Mouse (Mus musculus) spleen, embryonic (tissue): ENCODE data around the gene St3gal6.

Source experiments
- CTCF ChIA-PET: fragments of 350-600 bp; sonication (Branson Sonifier 250); formaldehyde crosslinking; loops from one replicate; lab custom pipeline; 2022; lab: Charles Lee

St3gal6 gene

DNA sequence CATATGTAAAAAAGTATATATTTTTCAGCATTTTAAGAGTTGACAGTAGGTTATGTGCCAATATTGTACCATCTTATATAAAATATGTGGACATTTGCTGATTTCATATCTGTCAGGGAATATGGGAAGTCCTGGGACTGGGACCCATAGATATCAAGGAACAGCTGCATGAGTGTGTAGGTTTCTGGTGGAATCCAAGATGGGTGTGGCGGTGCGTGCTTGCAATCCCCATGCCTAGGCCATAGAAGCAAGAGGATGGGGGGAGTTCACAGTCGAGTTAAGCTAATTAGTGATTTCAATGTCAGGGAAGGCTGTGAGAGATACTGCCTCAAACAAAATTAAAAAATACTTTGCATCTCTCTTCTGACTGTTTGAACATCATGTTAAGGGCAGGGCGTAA is 75.0 kb downstream of the St3gal6 start:
- CTCF ChIA-PET: no interaction called here

DNA sequence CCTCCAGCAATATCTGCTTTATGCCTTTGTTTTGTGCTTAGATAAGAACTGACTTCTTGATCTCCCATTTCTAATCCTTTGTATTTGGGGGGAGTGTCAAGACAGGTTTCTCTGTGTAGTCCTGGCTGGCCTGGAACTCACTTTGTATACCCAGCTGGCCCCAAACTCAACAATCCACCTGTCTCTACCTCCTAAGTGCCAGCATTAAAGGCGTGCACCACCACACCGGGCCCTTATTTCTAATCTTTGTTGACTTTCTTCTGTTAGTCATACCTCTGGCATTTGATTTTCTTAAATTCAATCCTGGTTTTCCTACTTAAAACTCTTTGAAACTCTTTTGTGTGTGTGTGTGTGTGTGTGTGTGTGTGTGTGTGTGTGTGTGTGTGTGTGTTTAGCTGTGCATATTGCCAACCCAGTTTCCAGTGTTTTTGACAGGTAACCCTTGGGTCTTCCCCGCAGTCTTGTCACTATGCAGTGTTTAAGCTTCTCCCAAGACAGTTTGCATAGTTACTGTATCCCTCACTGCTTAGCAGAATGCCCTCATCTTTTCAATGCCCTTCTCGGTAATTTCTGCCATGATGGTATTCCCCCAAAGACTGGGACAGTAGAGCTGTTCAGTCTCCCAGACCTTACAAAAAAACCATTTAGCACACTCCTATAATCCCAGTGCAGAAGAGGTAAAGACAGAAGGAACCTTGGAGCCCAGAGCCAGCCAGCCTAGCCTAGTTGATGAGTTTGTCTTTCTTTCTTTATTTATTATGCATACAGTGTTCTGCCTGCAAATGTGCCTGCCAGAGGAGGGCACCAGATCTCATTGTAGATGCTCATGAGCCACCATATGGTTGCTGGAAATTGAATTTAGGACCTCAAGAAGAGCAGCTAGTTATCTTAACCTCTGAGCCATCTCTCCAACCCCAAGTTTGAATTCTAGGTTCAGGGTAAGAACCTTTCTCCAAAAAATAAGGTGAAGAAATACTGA is 77.5 kb downstream of the St3gal6 start:
- CTCF ChIA-PET: no interaction called here

DNA sequence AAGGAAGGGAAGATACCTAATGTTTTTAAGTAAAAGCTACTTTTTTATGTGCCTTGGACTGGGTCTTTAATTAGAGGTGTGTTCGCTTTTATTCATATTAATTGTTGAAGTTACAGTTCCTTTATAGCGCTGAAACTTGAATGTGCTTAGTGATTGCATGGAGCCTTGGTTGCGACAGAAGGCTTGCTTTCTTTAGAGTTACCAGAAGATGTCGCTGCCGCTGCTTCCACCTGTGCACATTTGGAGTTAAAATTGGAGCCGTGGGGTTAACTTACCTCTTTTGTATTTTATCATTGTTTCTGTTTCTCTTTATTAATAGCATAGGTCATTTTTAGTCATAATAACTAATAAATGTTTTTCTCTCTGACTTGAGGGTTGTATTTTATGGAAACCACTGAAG is 79.3 kb downstream of the St3gal6 start:
- CTCF ChIA-PET: no interaction called here

DNA sequence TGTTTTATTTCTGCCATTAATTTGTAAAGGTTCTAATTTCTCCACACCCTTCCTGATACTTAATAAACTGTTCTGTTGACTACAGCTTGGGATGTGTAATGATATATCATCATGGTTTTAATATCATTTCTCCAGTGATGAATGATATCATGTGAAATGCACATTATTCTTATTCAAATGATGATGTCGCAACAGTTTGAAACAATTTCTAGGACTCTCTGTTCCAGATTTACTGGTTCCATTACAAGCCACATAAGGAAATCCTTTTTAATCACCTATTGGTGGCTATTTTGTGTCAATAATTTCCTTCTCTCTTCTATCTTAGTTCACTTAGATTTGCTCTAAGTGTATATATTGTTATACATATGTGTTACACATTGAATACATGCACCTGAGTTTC is 91.7 kb downstream of the St3gal6 start:
- CTCF ChIA-PET: no interaction called here

DNA sequence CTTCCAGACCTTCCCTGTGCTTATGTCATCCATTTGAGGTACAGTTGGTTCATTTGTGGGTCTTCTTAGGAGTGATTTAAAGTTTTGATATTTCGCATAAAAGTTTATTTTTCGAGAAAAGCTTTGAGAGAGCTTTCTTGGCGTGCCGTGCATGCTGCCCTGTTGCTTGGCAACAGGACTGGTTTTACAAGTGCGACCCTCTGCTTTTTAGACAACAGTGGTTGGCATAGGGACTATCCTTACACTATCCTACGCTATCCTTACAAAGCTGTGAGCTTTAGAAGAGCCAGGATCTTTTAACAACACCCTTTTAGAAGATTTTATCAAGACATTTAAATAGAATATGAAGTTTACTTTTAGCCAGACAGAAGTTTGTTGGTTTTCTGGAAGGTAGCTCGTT is 93.8 kb downstream of the St3gal6 start:
- CTCF ChIA-PET: interaction anchor here (0.6 kb wide), 1 partner anchor 79 kb away, joined by 4 read pairs; no protein-coding TSS in a partner anchor

DNA sequence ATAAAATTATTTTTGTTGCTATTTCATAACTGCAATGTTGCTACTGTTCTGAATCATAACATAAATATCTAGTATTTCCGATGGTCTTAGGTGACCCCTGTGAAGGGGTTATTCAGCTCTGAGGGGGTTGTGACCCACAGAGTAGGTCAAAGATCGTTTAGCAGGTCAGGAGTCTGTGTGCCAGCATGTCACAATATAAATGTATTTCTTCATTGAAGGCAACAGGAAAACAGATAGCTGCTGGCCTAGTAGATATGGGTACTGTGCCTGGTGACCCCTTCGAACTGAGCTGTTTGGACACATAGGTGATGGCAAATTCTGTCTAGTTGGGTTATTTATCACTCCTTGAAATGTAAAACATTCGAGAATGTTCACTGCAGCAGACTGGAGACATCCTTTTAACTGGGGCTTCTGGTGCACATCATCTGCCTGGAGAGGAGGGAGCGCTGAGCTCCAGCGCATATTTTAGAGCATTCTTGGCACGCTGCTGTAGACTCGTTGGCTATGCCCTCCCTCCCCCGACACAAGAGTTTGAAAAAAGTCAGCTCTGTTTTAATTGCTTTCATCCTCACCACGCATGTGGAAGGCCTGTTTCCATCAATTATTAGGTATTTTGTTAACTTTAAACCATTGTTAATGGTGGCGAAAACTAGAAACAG is 102.2 kb downstream of the St3gal6 start:
- CTCF ChIA-PET: no interaction called here
